Mouse (Mus musculus) embryo, embryonic 9.5 days (tissue): ENCODE data around the gene Ssbp2.

Experiments used
- DNase-seq: peaks from one replicate; pipeline ENCODE4 v3.0.0-alpha.2; 2017; ENCODE audit errors: extremely low spot score

Gene Ssbp2

GRCm38 (mm10) chr13:91529821-91530220, 69.7 kb downstream of the Ssbp2 start:
- no peak for DNase-seq

DNA sequence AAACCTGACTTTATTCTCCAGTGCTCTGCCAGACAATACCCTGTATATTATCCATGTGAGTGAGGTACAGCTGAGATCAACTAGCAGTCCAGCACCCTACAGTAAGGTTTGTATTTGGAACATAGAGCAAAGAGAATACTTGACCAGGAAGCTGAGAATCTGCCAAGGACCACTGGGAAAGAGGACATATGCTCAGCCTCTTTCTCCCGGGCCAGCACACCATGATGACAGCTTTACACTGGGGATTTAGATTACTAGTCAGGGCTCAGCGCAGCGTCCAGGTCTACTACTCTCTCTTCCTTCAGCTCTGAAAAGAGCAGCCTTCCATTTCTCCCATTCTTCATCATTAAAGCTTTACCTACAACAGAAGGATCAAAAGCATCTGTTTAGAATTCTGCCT, 76.6 kb downstream of the Ssbp2 start:
- no peak for DNase-seq

DNA sequence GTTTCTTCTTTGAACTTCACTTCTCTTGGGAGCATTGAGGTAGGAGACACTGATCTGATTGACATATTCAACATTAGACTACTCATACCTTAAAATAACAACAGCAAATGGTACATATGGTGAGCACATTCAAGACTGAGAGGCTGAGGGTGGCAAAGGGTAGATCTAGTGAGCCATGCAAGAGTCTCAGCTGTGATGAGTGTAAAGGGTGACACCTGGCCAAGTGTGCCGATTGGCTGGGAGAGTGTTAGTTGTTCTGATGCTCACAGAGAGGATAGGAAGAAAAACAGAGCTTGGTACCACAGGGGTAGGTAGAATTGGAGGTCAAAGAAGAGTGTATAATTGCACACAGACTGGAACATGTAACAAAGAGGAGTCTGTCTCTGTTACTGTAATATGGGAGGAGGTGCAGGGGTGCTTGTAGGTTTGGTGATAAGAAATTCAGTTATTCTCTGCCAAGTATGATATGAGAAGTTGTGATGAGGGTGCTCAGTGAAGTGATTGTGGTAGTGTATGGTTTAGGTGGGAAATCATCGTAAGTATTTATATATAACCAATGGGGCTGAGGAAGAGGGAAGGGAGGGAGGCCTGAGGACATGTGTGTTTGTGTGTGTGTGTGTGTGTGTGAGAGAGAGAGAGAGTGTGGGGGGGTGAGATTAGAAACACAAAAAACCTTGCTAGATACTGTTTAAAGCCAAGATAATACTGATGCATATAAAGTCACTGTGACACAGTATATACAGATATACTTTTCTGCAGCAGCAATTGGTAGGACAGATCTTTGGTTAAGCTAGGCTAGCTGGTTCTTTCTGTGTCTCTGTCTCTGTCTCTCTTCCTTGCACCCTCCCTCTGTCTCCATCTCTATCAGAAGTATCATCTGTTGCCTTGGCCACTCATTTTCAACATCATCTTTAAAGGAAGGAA, 80.3 kb downstream of the Ssbp2 start:
- no peak for DNase-seq

GRCm38 (mm10) chr13:91541069-91541429, 81.0 kb downstream of the Ssbp2 start:
- DNase-seq, result no peak

DNA sequence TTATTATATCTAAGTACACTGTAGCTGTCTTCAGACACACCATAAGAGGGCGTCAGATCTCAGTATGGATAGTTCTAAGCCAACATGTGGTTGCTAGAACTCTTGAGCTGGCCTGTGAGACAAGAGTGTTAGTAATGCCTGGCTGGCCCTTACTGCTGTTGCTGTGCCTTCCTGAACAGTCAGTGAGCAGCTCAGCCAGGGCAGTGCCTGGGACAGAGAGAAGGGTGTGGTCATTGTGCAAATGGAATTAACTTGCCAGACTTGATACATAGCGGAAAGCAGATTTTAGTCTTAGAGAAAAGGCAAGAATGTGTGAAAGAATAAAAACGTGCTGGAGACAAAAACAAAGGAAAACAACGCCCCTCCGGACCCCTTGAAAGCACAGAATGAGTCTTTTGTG, 83.5 kb downstream of the Ssbp2 start:
- no peak for DNase-seq

DNA sequence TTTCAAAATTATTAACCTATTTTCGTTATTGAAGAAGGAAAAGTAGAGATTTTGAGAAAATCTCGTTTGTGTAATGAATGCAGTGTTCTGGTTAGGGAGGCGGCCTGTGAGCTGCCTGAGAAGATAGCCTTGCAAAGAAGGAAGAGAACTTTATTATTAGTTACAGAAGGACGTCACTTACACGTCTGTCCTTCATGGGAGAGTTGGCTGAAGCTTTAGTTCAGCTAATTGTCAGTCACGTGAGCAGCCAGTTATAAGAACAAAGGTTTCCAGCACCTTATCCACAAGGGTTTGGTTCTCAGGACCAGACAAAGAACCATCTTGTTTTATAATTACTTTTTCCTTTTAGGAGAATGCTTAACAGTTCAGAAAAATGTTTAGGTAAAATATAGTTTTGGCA, 104.0 kb downstream of the Ssbp2 start:
- DNase-seq, result no peak

DNA sequence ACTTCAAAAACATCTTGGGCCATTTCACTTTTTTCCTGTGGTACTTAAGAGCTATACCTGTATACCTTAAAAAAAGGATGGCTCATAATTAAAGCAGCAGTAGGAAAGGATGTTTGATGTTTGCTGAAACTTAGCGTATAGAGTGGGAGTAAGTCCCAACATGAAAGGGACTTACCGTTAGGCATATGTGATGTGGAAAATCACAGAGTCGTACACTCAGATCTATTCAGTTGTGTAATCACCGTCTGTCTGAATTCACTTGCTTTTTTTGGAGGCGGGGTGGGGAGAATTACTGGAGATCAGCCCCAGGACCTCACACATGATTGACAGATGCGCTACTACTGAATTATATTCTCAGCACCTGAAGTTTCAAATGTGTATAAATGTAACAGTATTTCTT, 104.7 kb downstream of the Ssbp2 start:
- DNase-seq, result no peak

GRCm38 (mm10) chr13:91581504-91581903, 121.4 kb downstream of the Ssbp2 start:
- DNase-seq, result no peak

- DNase-seq, result no peak
Measured at GRCm38 (mm10) chr13:91582212-91582611, 122.1 kb downstream of the Ssbp2 start.

DNA sequence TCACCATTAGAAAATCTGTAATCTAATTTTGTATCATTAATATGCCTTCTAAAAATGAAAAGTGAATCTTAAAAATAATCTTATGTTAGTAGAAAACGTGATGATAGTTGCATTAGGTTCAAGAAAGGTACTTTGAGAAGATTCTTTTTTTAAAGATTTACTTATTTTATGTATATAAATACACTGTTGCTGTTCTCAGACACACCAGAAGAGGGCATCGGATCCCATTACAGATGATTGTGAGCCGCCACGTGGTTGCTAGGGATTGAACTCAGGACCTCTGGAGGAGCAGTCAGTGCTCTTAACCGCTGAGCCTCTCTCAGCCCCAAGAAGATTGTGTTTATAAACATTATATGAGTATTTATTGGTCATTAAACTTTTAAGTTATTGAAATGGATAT, 126.3 kb downstream of the Ssbp2 start:
- no peak for DNase-seq

DNA sequence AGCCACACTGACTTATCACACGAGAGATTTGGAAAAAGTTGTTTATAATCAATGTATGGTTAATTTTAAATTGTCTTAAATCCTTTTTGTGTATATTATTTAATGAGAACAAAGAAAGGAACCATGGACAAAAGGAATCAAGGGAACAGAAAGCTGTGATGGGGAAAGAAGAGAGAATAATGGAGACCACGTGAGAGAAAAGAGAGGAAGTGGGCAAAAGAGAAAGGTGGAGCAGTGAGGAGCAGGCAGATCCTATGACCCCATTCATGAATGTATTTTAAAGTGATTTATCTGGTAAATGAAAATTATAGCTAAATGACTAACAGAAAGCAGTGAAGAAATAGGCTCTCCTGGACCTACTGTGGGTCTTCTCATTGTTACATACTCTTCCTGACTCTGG, 128.4 kb downstream of the Ssbp2 start:
- no peak for DNase-seq

- no peak for DNase-seq
Measured at GRCm38 (mm10) chr13:91591863-91592262, 131.8 kb downstream of the Ssbp2 start.

GRCm38 (mm10) chr13:91595284-91595683, 135.2 kb downstream of the Ssbp2 start:
- no peak for DNase-seq

GRCm38 (mm10) chr13:91599594-91599993, 139.5 kb downstream of the Ssbp2 start:
- DNase-seq, result no peak

- no peak for DNase-seq
Measured at GRCm38 (mm10) chr13:91605043-91605840, 145.2 kb downstream of the Ssbp2 start.

DNA sequence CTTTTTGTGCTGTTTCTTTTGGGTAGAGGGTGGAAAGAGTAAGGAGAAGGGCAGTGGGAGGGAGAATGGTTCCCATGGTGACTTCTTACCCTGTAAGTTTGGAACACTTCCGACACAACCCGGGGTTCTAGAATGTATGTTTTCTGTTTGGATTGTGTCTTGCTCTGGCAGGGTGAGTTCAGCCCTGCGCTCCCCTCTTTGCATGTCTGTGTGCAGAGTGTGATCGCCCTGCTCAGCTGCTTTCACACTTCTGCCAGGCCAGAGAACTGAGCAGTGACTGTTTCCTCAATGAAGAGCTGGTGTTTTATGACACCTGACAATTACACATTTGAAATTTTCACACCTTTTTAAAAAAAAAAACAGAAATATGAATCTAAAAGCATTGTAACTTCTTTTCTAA, 150.5 kb downstream of the Ssbp2 start:
- DNase-seq, result no peak

GRCm38 (mm10) chr13:91611909-91612308, 151.8 kb downstream of the Ssbp2 start:
- no peak for DNase-seq

- DNase-seq, result no peak
Measured at GRCm38 (mm10) chr13:91612578-91612977, 152.5 kb downstream of the Ssbp2 start.

GRCm38 (mm10) chr13:91616050-91616449, 156.0 kb downstream of the Ssbp2 start:
- no peak for DNase-seq

DNA sequence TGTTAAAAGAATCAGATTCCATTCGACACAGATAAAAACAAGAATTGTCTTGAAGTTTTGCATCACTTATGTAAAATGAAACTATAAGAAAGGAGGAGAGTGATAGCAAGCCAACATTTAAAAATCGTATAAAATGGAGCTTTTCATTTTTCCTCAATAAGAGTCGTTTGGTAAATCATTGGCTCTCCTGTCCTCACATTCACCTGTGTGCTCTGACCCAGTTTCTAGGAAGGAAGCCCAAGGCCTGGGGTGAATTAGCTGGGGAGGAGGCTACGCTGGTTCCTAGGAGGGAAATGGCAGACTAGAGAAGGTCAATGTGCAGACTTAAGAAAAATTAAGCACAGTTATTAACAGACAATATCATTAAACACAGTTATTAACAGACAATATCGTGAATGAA, 156.8 kb downstream of the Ssbp2 start:
- no peak for DNase-seq

- DNase-seq, result no peak
Measured at GRCm38 (mm10) chr13:91619431-91619830, 159.3 kb downstream of the Ssbp2 start.

DNA sequence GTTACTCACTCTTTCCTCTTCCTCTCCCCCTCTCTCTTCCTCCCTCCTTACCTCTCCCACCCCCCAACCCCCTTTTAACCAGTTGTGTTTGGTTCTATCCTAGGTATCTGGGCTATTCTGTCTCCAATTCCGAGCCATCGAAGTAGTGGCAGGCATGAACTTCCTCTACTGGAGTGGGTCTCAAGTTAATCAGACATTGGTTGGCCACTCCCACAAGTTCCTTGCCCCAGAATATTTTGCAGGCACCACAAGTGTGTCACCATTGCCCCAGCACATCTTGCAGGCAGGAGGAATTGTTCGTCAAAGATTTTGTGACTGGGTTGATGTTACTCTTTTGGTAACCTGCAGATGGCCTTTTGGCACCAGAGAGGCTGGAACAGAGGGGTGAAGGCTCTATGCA, 160.5 kb downstream of the Ssbp2 start:
- DNase-seq, result no peak

DNA sequence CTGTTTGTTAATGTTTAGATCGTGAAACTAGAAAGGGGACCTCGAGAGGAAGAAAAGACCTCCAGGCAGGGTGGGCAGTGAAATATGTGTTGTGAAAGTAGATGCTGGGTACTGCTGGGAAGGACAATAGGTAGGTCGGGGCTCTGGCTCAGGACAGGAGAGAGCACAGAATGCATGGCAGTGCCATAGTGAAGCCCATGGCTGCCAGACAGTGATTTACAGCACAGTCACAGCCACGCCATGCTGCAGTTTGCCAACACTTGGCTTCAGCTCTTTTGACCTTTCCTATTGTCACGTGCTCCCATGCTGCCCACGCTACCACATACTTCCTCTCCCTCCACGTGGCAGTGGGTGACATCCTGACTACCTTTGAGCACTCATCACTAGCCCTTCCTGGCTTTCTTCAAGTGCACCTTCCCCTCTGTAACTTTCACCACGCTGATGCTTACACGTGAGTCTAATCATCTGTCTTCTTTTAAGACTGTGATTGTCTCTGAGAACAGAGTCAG, 171.3 kb downstream of the Ssbp2 start:
- DNase-seq, result no peak
